In genomic region chr10:92641032-92641431, GRCm38 (mm10) we compare ENCODE assay signal across 13 mouse cellular contexts.
DNase-seq lines count a peak whose midpoint lies in the region; ATAC-seq and TF ChIP-seq lines count a peak whose summit lies in the region.
"Had no signal": no experiment of that assay in that cellular context is flagged by ENCODE, and none has a peak within 500 bp of the region (broad histone marks: within the 10 kb centered on the region; RNA-seq: fewer than 3 reads in every experiment).

No protein-coding gene starts in this region.

- no peak overlapping the region for H3K4me2 ChIP-seq in intestine, postnatal 0 days (replicated peaks; ENCODE audit: low read depth)
- H3K4me2 ChIP-seq in intestine, embryonic 16.5 days (ENCODE audit: low read depth, low read length): no peak overlapping the region
- no peak overlapping the region for H3K4me2 ChIP-seq in lung, postnatal 0 days (replicated peaks; ENCODE audit: low read depth, low read length)
- H3K4me2 ChIP-seq: embryonic facial prominence, embryonic 15.5 days; lung, embryonic 15.5 days; midbrain, embryonic 13.5 days; stomach, embryonic 15.5 days had no signal

- H3K9ac ChIP-seq in intestine, postnatal 0 days (ENCODE audit: low read depth, low read length): no peak overlapping the region
- no peak overlapping the region for H3K9ac ChIP-seq in intestine, embryonic 16.5 days (ENCODE audit: low read depth, low read length)
- no peak overlapping the region for H3K9ac ChIP-seq in lung, postnatal 0 days (replicated peaks; ENCODE audit: low read depth)
- no peak overlapping the region for H3K9ac ChIP-seq in MEL (ENCODE audit: control insufficient read depth, low read depth, low read length, poor library complexity, severe bottlenecking)
- H3K9ac ChIP-seq: embryonic facial prominence, embryonic 15.5 days; lung, embryonic 15.5 days; midbrain, embryonic 13.5 days; stomach, embryonic 15.5 days had no signal

- no peaks in the 10 kb centered on the region for H3K27me3 ChIP-seq in intestine, postnatal 0 days (replicated peaks; ENCODE audit: control insufficient read depth, insufficient read depth, low read length)
- no peaks in the 10 kb centered on the region for H3K27me3 ChIP-seq in intestine, embryonic 16.5 days (replicated peaks; ENCODE audit: control insufficient read depth, insufficient read depth, low read length)
- no peaks in the 10 kb centered on the region for H3K27me3 ChIP-seq in lung, postnatal 0 days (replicated peaks; ENCODE audit: insufficient read depth, low read length)
- H3K27me3 ChIP-seq in MEL (ENCODE audit: control insufficient read depth in 1 of 2, insufficient read depth in 2 of 2, low read length in 2 of 2): no peaks in the 10 kb centered on the region
- H3K27me3 ChIP-seq: embryonic facial prominence, embryonic 15.5 days; lung, embryonic 15.5 days; midbrain, embryonic 13.5 days; stomach, embryonic 15.5 days had no signal

- no peak overlapping the region for H3K27ac ChIP-seq in intestine, postnatal 0 days (ENCODE audit: low read depth, low read length)
- H3K27ac ChIP-seq in intestine, embryonic 16.5 days (ENCODE audit: low read length): no peak overlapping the region
- H3K27ac ChIP-seq in lung, postnatal 0 days (ENCODE audit: low read length): no peak overlapping the region
- no peak overlapping the region for H3K27ac ChIP-seq in MEL (ENCODE audit: control insufficient read depth, low read depth, low read length)
- H3K27ac ChIP-seq: embryonic facial prominence, embryonic 15.5 days; limb, embryonic 10.5 days; lung, embryonic 15.5 days; midbrain, embryonic 13.5 days; stomach, embryonic 15.5 days had no signal

- peak; percentile 43 for TF ChIP-seq CTCF in intestine, postnatal 0 days (IDR thresholded peaks at IDR 0.05; ENCODE audit: low read depth)
- TF ChIP-seq CTCF in lung, postnatal 0 days (IDR thresholded peaks at IDR 0.05): 0 out of 2 replicates have a peak, but pooled peaks have one; percentile 8
- peak in 1 of 3 experiments; percentile 9; a peak in 1 of 6 replicates for TF ChIP-seq CTCF in MEL (IDR thresholded peaks at IDR 0.05 in 2 of 3, conservative IDR thresholded peaks at IDR 0.05 in 1 of 3; ENCODE audit: control insufficient read depth in 1 of 3, insufficient read depth in 1 of 3, low read depth in 2 of 3, low read length in 3 of 3, poor library complexity in 1 of 3, severe bottlenecking in 1 of 3)

- no peak for TF ChIP-seq EP300 in lung, postnatal 0 days (IDR thresholded peaks at IDR 0.05)
- no peak for TF ChIP-seq EP300 in MEL (IDR thresholded peaks at IDR 0.05; ENCODE audit: low read depth in 1 of 2, low read length in 2 of 2)

- H3K79me2 ChIP-seq in MEL (ENCODE audit: control insufficient read depth, insufficient read depth, low read length, poor library complexity): no peaks in the 10 kb centered on the region

- no peaks in the 10 kb centered on the region for H3K36me3 ChIP-seq in intestine, postnatal 0 days (ENCODE audit: control insufficient read depth, insufficient read depth)
- H3K36me3 ChIP-seq in intestine, embryonic 16.5 days (ENCODE audit: control insufficient read depth, insufficient read depth, low read length): no peaks in the 10 kb centered on the region
- H3K36me3 ChIP-seq in lung, postnatal 0 days (ENCODE audit: insufficient read depth, low read length): no peaks in the 10 kb centered on the region
- H3K36me3 ChIP-seq in MEL (ENCODE audit: control insufficient read depth in 1 of 2, insufficient read depth in 2 of 2, low read length in 2 of 2): no peaks in the 10 kb centered on the region
- H3K36me3 ChIP-seq: embryonic facial prominence, embryonic 15.5 days; limb, embryonic 10.5 days; lung, embryonic 15.5 days; midbrain, embryonic 13.5 days; stomach, embryonic 15.5 days had no signal

- no peaks in the 10 kb centered on the region for H3K9me3 ChIP-seq in intestine, postnatal 0 days (ENCODE audit: control insufficient read depth)
- no peaks in the 10 kb centered on the region for H3K9me3 ChIP-seq in intestine, embryonic 16.5 days (ENCODE audit: control insufficient read depth, low read length)
- no peaks in the 10 kb centered on the region for H3K9me3 ChIP-seq in lung, postnatal 0 days (ENCODE audit: low read length)
- no peaks in the 10 kb centered on the region for H3K9me3 ChIP-seq in MEL (replicated peaks; ENCODE audit: insufficient read depth, low read length)
- H3K9me3 ChIP-seq: embryonic facial prominence, embryonic 15.5 days; limb, embryonic 10.5 days; lung, embryonic 15.5 days; stomach, embryonic 15.5 days had no signal

- TF ChIP-seq RAD21 in MEL (IDR thresholded peaks at IDR 0.05; ENCODE audit: low read depth, low read length): peak; percentile 8

- DNase-seq in lung, postnatal 0 days (ENCODE audit: low spot score): no peak
- DNase-seq in lung, postnatal 25 days (ENCODE audit: low spot score): no peak
- DNase-seq in MEL (ENCODE audit: low read depth, low spot score): no peak
- DNase-seq in layer of hippocampus, adult 8-10 months (ENCODE audit: low spot score in 2 of 2): peak; percentile 6 to 14
- no peak for DNase-seq in spleen, adult 18-20 months
- DNase-seq: cerebellum, adult 2 months had no signal

- no peak for TF ChIP-seq POLR2A in MEL (IDR thresholded peaks at IDR 0.05; ENCODE audit: control insufficient read depth in 1 of 2, insufficient read depth in 1 of 2, low read depth in 1 of 2, low read length in 2 of 2, poor library complexity in 1 of 2)

- H3K4me1 ChIP-seq in intestine, postnatal 0 days (replicated peaks; ENCODE audit: control insufficient read depth, insufficient read depth, low read length): no peaks in the 10 kb centered on the region
- H3K4me1 ChIP-seq in intestine, embryonic 16.5 days (ENCODE audit: control insufficient read depth, insufficient read depth, low read length): no peaks in the 10 kb centered on the region
- no peaks in the 10 kb centered on the region for H3K4me1 ChIP-seq in lung, postnatal 0 days (ENCODE audit: insufficient read depth, low read depth, low read length)
- no peaks in the 10 kb centered on the region for H3K4me1 ChIP-seq in MEL (ENCODE audit: control insufficient read depth in 1 of 2, insufficient read depth in 2 of 2, low read length in 2 of 2)
- H3K4me1 ChIP-seq: lung, embryonic 15.5 days; stomach, embryonic 15.5 days had no signal

- no peak overlapping the region for H3K4me3 ChIP-seq in intestine, postnatal 0 days (ENCODE audit: low read depth, low read length)
- no peak overlapping the region for H3K4me3 ChIP-seq in intestine, embryonic 16.5 days (ENCODE audit: low read length)
- H3K4me3 ChIP-seq in lung, postnatal 0 days (ENCODE audit: low read depth, low read length): no peak overlapping the region
- no peak overlapping the region for H3K4me3 ChIP-seq in MEL (ENCODE audit: control insufficient read depth in 1 of 2, insufficient read depth in 1 of 2, low read depth in 2 of 2, low read length in 2 of 2)
- H3K4me3 ChIP-seq: embryonic facial prominence, embryonic 15.5 days; limb, embryonic 10.5 days; lung, embryonic 15.5 days; midbrain, embryonic 13.5 days; stomach, embryonic 15.5 days had no signal

- ATAC-seq in intestine, postnatal 0 days: no peak
- ATAC-seq in intestine, embryonic 16.5 days: no peak
- no peak for ATAC-seq in lung, postnatal 0 days
- ATAC-seq: midbrain, embryonic 13.5 days had no signal

TF ChIP-seq in MEL, 35 proteins besides CTCF, POLR2A, EP300 and RAD21:
- TF ChIP-seq TAL1 (IDR thresholded peaks at IDR 0.05; ENCODE audit: low read length) (no peak), E2F4 (IDR thresholded peaks at IDR 0.05; ENCODE audit: borderline replicate concordance, low read depth, low read length) (no peak), GABPA (IDR thresholded peaks at IDR 0.05; ENCODE audit: low read depth, low read length) (no peak), SMC3 (IDR thresholded peaks at IDR 0.05; ENCODE audit: low read depth, low read length) (0 out of 2 replicates have a peak, but pooled peaks have one; percentile 10), KAT2A (conservative IDR thresholded peaks at IDR 0.05; ENCODE audit: low read depth, low read length) (no peak), ZMIZ1 (IDR thresholded peaks at IDR 0.05; ENCODE audit: low read depth, low read length) (no peak)

Comparison
In these comparisons a context has a peak if more than half of its experiments do, and no peak if none do; other contexts are left out.
1. DNase-seq: peak in layer of hippocampus, adult 8-10 months (2 of 2); none in lung, postnatal 0 days (single experiment), lung, postnatal 25 days (single experiment), MEL (single experiment) and spleen, adult 18-20 months (0 of 2).